Mouse (Mus musculus) cerebellum, postnatal 14 days (tissue): ENCODE measurements around the gene Rhbdl2.

Experiments used
- DNase-seq, 2 experiments: peaks; one replicate each; pipeline ENCODE4 v3.0.0; 2021; ENCODE audit warnings: mixed read lengths in 2 of 2

Gene Rhbdl2

GRCm38 (mm10) chr4:123819093-123819610 is 31.5 kb downstream of the Rhbdl2 start:
- DNase-seq = peak; percentile 19 to 28

- no peak for DNase-seq
Observed at GRCm38 (mm10) chr4:123842126-123842525, 54.5 kb downstream of the Rhbdl2 start.

DNA sequence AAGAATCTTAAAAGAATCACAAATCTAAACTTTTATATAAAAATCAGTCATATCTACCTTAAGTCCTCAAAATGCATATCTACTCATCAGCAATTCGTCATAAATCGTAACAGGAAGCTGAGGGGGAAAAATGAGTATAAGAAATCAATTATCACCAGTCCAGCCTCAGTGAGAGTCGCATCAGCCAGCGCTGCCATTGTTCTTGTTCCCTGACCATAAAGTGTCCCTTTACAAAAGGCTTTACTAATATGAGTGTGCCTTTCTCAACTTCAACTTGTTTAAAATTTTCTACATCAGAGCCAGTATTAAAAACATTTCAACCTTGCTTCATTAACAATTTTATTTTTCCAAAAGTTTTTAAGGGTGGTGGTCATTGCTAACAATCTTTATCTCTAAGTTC is 69.2 kb downstream of the Rhbdl2 start:
- DNase-seq = no peak

GRCm38 (mm10) chr4:123858090-123858489 is 70.4 kb downstream of the Rhbdl2 start:
- DNase-seq = no peak

- DNase-seq = no peak
Observed at GRCm38 (mm10) chr4:123859379-123859778, 71.7 kb downstream of the Rhbdl2 start, which contains the start of gene 4933427I04Rik. 4933427I04Rik (plus strand) TSS chr4:123859679.

DNA sequence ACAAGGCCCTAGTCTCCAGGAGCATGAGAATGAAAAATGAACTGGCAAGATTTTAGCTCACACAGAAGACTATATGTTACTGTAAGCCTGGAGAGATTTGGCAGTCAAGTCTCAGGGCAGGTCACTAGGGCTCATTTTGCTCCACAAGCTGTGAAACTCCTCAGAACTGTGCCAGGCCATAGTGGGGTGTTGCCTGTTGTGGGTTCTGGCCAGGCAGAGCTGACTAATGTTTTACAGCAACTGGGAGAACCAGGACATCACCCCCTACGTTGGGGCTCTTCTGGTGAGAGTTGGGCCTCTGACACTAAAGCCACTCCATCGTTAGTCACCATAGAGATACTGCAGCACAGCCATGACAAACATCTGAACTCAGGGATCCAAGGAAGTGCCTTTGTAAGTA is 72.1 kb downstream of the Rhbdl2 start:
- no peak for DNase-seq

DNA sequence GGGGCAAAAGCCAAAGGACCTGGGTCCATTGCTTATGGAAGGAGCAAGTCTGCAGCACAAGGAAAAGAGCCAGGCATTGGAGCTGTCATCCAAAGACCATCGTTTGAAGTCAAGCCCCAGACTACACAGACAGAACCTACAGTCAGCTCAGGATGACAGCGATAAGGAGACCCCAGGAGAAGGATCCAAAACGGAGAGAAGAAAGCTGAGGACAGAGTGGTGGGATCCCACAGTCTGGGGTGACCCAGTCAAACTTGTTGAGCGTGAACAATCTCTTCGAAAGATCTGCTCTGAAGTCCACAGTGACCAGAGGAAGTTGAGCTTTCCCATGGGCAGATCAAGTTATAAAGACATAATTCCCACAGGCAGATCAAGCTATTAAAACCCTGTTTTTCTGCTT is 72.9 kb downstream of the Rhbdl2 start:
- DNase-seq = no peak
